Mouse (Mus musculus): Measurements from ENCODE around the gene Sh3rf1.

Sh3rf1 gene

GRCm38 (mm10) chr8:61425125-61425524 is 201.5 kb downstream of the Sh3rf1 start:
- no peak for DNase-seq (ENCODE audit: low read depth)

DNA sequence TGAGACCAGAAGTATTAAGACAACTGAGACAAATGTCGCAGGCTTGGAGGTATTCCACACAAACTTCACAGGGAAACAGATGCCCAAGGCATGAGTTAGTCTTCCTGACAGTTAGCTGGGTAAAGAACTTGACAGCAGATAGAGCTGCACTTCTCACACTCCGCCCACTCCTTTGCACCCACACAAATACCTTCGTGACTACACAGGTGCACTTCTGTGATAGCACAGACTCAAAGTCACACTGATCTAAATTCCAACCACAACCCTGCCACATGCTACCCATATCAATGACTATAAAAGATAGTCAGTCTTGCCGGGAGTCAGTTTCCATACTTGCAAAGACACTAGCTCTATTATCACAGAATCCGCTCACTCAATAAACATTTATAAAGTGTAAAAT is 202.4 kb downstream of the Sh3rf1 start:
- peak; percentile 72 for DNase-seq (ENCODE audit: low read depth)

- DNase-seq (ENCODE audit: low read depth): peak; percentile 58
Observed at GRCm38 (mm10) chr8:61426671-61427070, 203.0 kb downstream of the Sh3rf1 start.

GRCm38 (mm10) chr8:61427916-61428681 is 204.4 kb downstream of the Sh3rf1 start:
- DNase-seq (ENCODE audit: low read depth): no peak

- DNase-seq (ENCODE audit: low read depth): no peak
Observed at GRCm38 (mm10) chr8:61428821-61429482, 205.3 kb downstream of the Sh3rf1 start.

DNA sequence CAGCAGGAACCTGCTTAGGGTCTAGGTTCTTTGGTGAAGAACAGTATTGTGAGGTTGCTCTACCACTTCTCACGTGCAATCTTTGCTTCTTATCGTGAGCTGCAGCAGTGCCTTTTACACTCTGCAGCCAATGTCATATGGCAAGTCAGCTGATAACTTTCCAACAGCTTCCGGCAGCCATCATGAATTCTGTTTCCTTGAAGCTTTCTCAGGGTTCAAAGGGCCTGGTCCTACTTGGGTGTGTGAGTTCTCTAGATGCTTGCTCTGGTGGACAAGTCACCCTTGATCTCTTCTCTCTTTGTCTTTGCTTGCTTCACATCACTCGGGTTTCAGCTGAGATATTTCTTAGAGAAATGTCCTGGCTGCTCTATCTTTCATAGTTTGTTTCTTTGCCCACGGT is 211.8 kb downstream of the Sh3rf1 start:
- no peak for DNase-seq (ENCODE audit: low read depth)

DNA sequence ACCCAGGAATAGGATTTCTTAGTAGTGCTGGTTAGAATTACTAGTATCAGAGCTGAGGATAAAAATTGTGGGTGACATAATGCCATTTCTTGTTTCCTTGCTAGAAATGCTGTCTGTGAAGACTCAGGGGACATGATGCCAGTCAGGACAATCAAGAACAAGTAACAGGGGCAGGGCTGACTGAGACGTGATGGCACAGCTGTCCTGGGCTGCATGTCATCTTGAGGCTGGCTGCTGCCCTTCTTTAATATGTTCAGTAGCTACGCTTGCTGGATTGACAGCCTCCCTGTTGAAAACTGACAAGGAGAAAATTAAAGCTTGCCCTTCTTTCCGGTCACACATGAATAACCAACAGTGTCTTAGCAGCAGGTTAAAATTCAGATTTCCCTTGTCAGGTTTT is 212.5 kb downstream of the Sh3rf1 start:
- no peak for DNase-seq (ENCODE audit: low read depth)

- no peak for DNase-seq (ENCODE audit: low read depth)
Observed at GRCm38 (mm10) chr8:61436586-61437304, 213.1 kb downstream of the Sh3rf1 start.

DNA sequence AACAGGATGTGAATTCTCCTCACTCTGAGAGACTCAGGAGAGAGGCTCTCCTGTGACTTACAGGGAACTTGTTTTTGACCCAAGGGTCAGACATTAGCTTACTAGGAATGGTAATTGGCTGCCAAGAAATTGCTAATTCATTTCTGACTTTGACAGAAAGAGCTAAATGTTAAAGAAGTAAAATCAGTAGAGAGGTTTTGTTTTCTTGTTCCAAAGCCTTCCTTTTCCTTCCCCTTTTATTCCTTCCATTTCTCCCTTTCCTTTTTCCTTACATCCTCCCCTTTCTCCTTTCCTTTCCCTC is 213.6 kb downstream of the Sh3rf1 start:
- DNase-seq (ENCODE audit: low read depth): no peak

- no peak for DNase-seq (ENCODE audit: low read depth)
Observed at GRCm38 (mm10) chr8:61442988-61443387, 219.3 kb downstream of the Sh3rf1 start.

GRCm38 (mm10) chr8:61444358-61444757 is 220.7 kb downstream of the Sh3rf1 start:
- DNase-seq (ENCODE audit: low read depth): no peak
